Mouse (Mus musculus): ENCODE measurements around the gene Olfr399. TPM values are rescaled to one million over a fixed set of nuclear protein-coding genes. Genes with fewer than 3 reads are reported as not detected.

The Olfr399 gene
- not detected in 2 replicates for polyA plus RNA-seq (2015; fragmentation: Nextera tagmentation; extraction: Ambion mirVana)

DNA sequence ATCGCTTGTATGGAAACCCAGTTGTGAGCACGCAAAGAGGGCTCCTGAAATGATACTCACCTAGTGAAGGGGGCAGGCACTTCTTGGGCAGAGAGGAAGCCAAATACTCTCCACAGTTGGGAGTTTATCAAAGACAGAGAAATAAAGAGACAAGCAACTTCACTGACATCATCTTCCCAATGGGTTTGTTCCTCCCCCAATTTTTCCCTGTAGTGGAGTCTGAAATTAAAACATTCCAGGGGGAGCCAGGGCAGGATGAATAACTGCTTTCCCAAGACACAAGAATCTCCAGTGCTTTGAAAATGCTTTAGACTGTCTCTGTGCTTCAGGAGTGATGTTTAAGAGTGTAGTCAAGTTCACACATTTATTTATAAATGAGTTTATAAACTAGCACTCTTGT lies at the start of gene Olfr399, which contains the start of gene Olfr139:
Olfr399 (minus strand) TSS at position 165 of the 400 bp plus-strand sequence.
Olfr139 (minus strand) TSS at position 101 of the 400 bp plus-strand sequence.
- H3K27me3 ChIP-seq (ENCODE audit: insufficient read depth, low read length), result no peaks in the 10 kb centered on the region
- H3K9me3 ChIP-seq (ENCODE audit: low read length), result 0 out of 2 replicates have a peak, but pooled peaks cover 3% of the 10 kb centered on the region
- WGBS (ENCODE audit: insufficient replicate concordance), result 75% methylated on average over 2 of the region's 2 CpGs
- ATAC-seq (no peak), DNase-seq (no peak)
- H3K4me3 ChIP-seq (ENCODE audit: low read depth, low read length), result no peak within 1 kb of the TSS
- H3K4me2 ChIP-seq (ENCODE audit: low read depth, low read length), result no peak within 1 kb of the TSS
- H3K27ac ChIP-seq (ENCODE audit: low read depth), result no peak within 1 kb of the TSS
- H3K4me1 ChIP-seq (ENCODE audit: insufficient read depth), result no peaks in the 10 kb centered on the region
- no peaks in the 10 kb centered on the region for H3K36me3 ChIP-seq (replicated peaks; ENCODE audit: insufficient read depth, low read length)
- no peak for TF ChIP-seq CTCF (IDR thresholded peaks at IDR 0.05; ENCODE audit: low read depth)
- no peak within 1 kb of the TSS for H3K9ac ChIP-seq (replicated peaks)

DNA sequence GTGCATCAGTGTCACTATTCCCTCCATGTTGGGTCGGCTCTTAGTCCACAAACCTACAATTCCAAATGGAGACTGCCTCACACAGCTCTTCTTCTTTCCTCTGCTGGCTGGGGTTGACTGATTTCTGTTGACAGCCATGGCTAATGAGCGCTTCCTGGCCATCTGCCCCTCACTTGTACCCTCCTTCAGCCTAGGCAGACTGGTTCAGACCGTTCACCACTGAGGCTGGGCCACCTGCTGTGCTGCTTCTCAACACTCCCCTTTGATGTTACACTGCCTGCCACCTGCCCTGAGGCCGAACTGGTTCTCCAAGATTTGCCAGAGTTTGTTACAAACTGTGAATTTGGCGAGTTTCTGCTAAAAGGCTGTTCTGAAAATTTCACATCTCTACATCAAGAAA lies 48.7 kb upstream of the Olfr399 start:
- no peaks in the 10 kb centered on the region for H3K4me1 ChIP-seq (ENCODE audit: insufficient read depth)

GRCm38 (mm10) chr11:74101507-74101906 lies 45.1 kb upstream of the Olfr399 start:
- ATAC-seq (no peak), DNase-seq (no peak)
- Histone ChIP-seq H3K36me3 (replicated peaks; ENCODE audit: insufficient read depth, low read length) (no peaks in the 10 kb centered on the region), H3K4me1 (ENCODE audit: insufficient read depth) (no peaks in the 10 kb centered on the region), H3K4me2 (ENCODE audit: low read depth, low read length) (no peak overlapping the region), H3K9me3 (ENCODE audit: low read length) (no peaks in the 10 kb centered on the region; the same call in 1 of the 2 replicates), H3K9ac (replicated peaks) (no peak overlapping the region), H3K27me3 (ENCODE audit: insufficient read depth, low read length) (no peaks in the 10 kb centered on the region), H3K27ac (ENCODE audit: low read depth) (no peak overlapping the region), H3K4me3 (ENCODE audit: low read depth, low read length) (no peak overlapping the region)
- TF ChIP-seq EP300 (IDR thresholded peaks at IDR 0.05; ENCODE audit: low read depth), result no peak
- TF ChIP-seq CTCF (IDR thresholded peaks at IDR 0.05; ENCODE audit: low read depth), result no peak
- whole genome bisulfite sequencing (ENCODE audit: insufficient replicate concordance), result 36% methylated on average over 2 of the region's 2 CpGs

More for the DNA sequence above, 48.7 kb upstream of the Olfr399 start:
- Histone ChIP-seq H3K9ac (replicated peaks) (no peak overlapping the region), H3K9me3 (ENCODE audit: low read length) (peaks cover 3% of the 10 kb centered on the region; the same call in 1 of the 2 replicates), H3K4me2 (ENCODE audit: low read depth, low read length) (no peak overlapping the region), H3K27me3 (ENCODE audit: insufficient read depth, low read length) (no peaks in the 10 kb centered on the region), H3K36me3 (replicated peaks; ENCODE audit: insufficient read depth, low read length) (no peaks in the 10 kb centered on the region), H3K4me3 (ENCODE audit: low read depth, low read length) (no peak overlapping the region), H3K27ac (ENCODE audit: low read depth) (no peak overlapping the region)
- TF ChIP-seq EP300 (IDR thresholded peaks at IDR 0.05; ENCODE audit: low read depth), result no peak
- TF ChIP-seq CTCF (IDR thresholded peaks at IDR 0.05; ENCODE audit: low read depth), result no peak
- WGBS (ENCODE audit: insufficient replicate concordance), result 26% methylated on average over 5 of the region's 5 CpGs
- DNase-seq (no peak), ATAC-seq (no peak)

- H3K4me2 ChIP-seq (ENCODE audit: low read depth, low read length), result no peak overlapping the region
- H3K9me3 ChIP-seq (ENCODE audit: low read length), result no peaks in the 10 kb centered on the region; the same call in 1 of the 2 replicates
- ATAC-seq (no peak), DNase-seq (no peak)
- no peaks in the 10 kb centered on the region for H3K4me1 ChIP-seq (ENCODE audit: insufficient read depth)
- H3K4me3 ChIP-seq (ENCODE audit: low read depth, low read length), result no peak overlapping the region
- H3K27me3 ChIP-seq (ENCODE audit: insufficient read depth, low read length), result no peaks in the 10 kb centered on the region
- no peak overlapping the region for H3K27ac ChIP-seq (ENCODE audit: low read depth)
- 57% methylated on average over 2 of the region's 2 CpGs for WGBS (ENCODE audit: insufficient replicate concordance)
- TF ChIP-seq CTCF (IDR thresholded peaks at IDR 0.05; ENCODE audit: low read depth), result no peak
- TF ChIP-seq EP300 (IDR thresholded peaks at IDR 0.05; ENCODE audit: low read depth), result no peak
- H3K9ac ChIP-seq (replicated peaks), result no peak overlapping the region
- no peaks in the 10 kb centered on the region for H3K36me3 ChIP-seq (replicated peaks; ENCODE audit: insufficient read depth, low read length)
These were observed 44.3 kb upstream of the Olfr399 start for GRCm38 (mm10) chr11:74100724-74101123.

DNA sequence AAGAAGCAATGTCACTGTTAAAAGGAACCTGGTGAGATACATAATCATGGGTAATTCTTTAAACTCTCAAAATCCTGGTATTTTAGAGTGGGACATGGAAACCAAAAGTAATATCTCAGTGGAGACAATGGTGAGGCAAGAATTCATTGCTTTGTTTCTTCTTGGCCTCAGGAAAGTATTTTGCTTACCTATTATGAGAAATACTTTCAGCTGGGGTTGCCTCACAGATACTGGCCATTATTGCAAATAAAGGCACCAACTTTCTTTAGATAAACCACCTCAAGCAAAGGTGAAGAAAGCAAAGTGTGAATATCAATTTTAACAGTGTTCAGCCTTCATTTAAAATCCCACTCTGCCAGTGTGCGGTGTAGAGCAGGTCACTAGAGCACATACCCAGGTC lies 13.2 kb upstream of the Olfr399 start, which contains the start of gene Zfp616:
Zfp616 (plus strand) TSS at position 301 of the 400 bp plus-strand sequence.
- ATAC-seq (no peak), DNase-seq (no peak)
- no peak within 1 kb of the TSS for H3K4me3 ChIP-seq (ENCODE audit: low read depth, low read length)
- no peaks in the 10 kb centered on the region for H3K27me3 ChIP-seq (ENCODE audit: insufficient read depth, low read length)
- no peak within 1 kb of the TSS for H3K4me2 ChIP-seq (ENCODE audit: low read depth, low read length)
- TF ChIP-seq CTCF (IDR thresholded peaks at IDR 0.05; ENCODE audit: low read depth) (no peak), EP300 (IDR thresholded peaks at IDR 0.05; ENCODE audit: low read depth) (no peak)
- no peaks in the 10 kb centered on the region for H3K36me3 ChIP-seq (replicated peaks; ENCODE audit: insufficient read depth, low read length)
- no peaks in the 10 kb centered on the region for H3K4me1 ChIP-seq (ENCODE audit: insufficient read depth)
- no peak within 1 kb of the TSS for H3K9ac ChIP-seq (replicated peaks)
- no peak within 1 kb of the TSS for H3K27ac ChIP-seq (ENCODE audit: low read depth)
- H3K9me3 ChIP-seq (ENCODE audit: low read length), result no peaks in the 10 kb centered on the region
- 78% methylated on average over 1 of the region's 1 CpGs for WGBS (ENCODE audit: insufficient replicate concordance)

DNA sequence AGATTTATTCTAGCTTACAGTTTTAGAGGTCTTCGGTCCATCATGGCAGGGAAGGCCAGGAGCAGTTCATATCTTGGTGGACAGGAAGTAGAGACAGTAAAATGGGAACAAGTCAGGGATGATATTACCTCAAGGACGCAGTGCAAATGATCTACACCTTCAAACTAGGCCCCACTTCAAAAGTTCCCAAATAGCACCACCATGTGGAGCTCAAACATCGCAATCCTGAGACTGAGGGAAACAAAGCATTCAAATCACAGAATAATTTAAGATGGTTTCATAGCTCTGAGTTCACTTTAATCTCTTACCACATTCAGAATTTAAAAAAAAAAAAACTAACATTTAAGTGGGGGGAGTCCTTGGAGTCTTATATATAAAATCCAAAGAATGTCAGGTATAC lies 5.1 kb downstream of the Olfr399 start:
- Histone ChIP-seq H3K36me3 (replicated peaks; ENCODE audit: insufficient read depth, low read length) (no peaks in the 10 kb centered on the region), H3K4me3 (ENCODE audit: low read depth, low read length) (no peak overlapping the region), H3K4me2 (ENCODE audit: low read depth, low read length) (no peak overlapping the region), H3K27me3 (ENCODE audit: insufficient read depth, low read length) (no peaks in the 10 kb centered on the region), H3K9me3 (ENCODE audit: low read length) (0 out of 2 replicates have a peak, but pooled peaks cover 3% of the 10 kb centered on the region), H3K9ac (replicated peaks) (no peak overlapping the region), H3K4me1 (ENCODE audit: insufficient read depth) (no peaks in the 10 kb centered on the region), H3K27ac (ENCODE audit: low read depth) (no peak overlapping the region)
- 56% methylated on average over 3 of the region's 3 CpGs for WGBS (ENCODE audit: insufficient replicate concordance)
- no peak for ATAC-seq
- no peak for TF ChIP-seq EP300 (IDR thresholded peaks at IDR 0.05; ENCODE audit: low read depth)
- TF ChIP-seq CTCF (IDR thresholded peaks at IDR 0.05; ENCODE audit: low read depth), result no peak
- no peak for DNase-seq

Other genes with a start within 250 kb of the Olfr399 start
- gene Olfr392, start 239.6 kb downstream of the Olfr399 start, polyA plus RNA-seq (2015; fragmentation: Nextera tagmentation; extraction: Ambion mirVana), result not detected in 2 replicates
- gene Olfr393, start 205.2 kb downstream of the Olfr399 start, polyA plus RNA-seq (2015; fragmentation: Nextera tagmentation; extraction: Ambion mirVana), result not detected in 2 replicates
- gene Olfr394, start 165.8 kb downstream of the Olfr399 start, polyA plus RNA-seq (2015; fragmentation: Nextera tagmentation; extraction: Ambion mirVana), result not detected in 2 replicates
- gene Olfr395, start 147.3 kb downstream of the Olfr399 start, polyA plus RNA-seq (2015; fragmentation: Nextera tagmentation; extraction: Ambion mirVana), result not detected in 2 replicates
- gene Olfr23, start 119.9 kb downstream of the Olfr399 start, polyA plus RNA-seq (2015; fragmentation: Nextera tagmentation; extraction: Ambion mirVana), result not detected in 2 replicates
- not detected in 2 replicates for gene Olfr397, start 95.8 kb downstream of the Olfr399 start, polyA plus RNA-seq (2015; fragmentation: Nextera tagmentation; extraction: Ambion mirVana)
- not detected in 2 replicates for gene Olfr398, start 66.2 kb downstream of the Olfr399 start, polyA plus RNA-seq (2015; fragmentation: Nextera tagmentation; extraction: Ambion mirVana)
- gene Olfr139, start 64 bp downstream of the Olfr399 start, polyA plus RNA-seq (2015; fragmentation: Nextera tagmentation; extraction: Ambion mirVana), result not detected in 2 replicates
- gene Zfp616, start 13.3 kb upstream of the Olfr399 start, polyA plus RNA-seq (2015; fragmentation: Nextera tagmentation; extraction: Ambion mirVana), result not detected in 2 replicates
- not detected in 2 replicates for gene Olfr401, start 57.1 kb upstream of the Olfr399 start, polyA plus RNA-seq (2015; fragmentation: Nextera tagmentation; extraction: Ambion mirVana)
- not detected in 2 replicates for gene Olfr402, start 96.9 kb upstream of the Olfr399 start, polyA plus RNA-seq (2015; fragmentation: Nextera tagmentation; extraction: Ambion mirVana)
- not detected in 2 replicates for gene Olfr403, start 129.6 kb upstream of the Olfr399 start, polyA plus RNA-seq (2015; fragmentation: Nextera tagmentation; extraction: Ambion mirVana)
- gene Olfr43, start 154.8 kb upstream of the Olfr399 start, polyA plus RNA-seq (2015; fragmentation: Nextera tagmentation; extraction: Ambion mirVana), result not detected in 2 replicates
- gene Olfr406, start 203.2 kb upstream of the Olfr399 start, polyA plus RNA-seq (2015; fragmentation: Nextera tagmentation; extraction: Ambion mirVana), result not detected in 2 replicates
- gene Olfr59, start 227.1 kb upstream of the Olfr399 start, polyA plus RNA-seq (2015; fragmentation: Nextera tagmentation; extraction: Ambion mirVana), result not detected in 2 replicates

Measured in liver, postnatal 0 days (tissue).